16 mouse cellular contexts compared by ENCODE assay signal in genomic region chr5:36339283-36339682, GRCm38 (mm10). TPM values are rescaled to one million over a fixed set of nuclear protein-coding genes. Genes with fewer than 3 reads are reported as not detected.
DNase-seq lines count a peak whose midpoint lies in the region; ATAC-seq and TF ChIP-seq lines count a peak whose summit lies in the region.
"Had no signal": no experiment of that assay in that cellular context is flagged by ENCODE, and none has a peak within 500 bp of the region (broad histone marks: within the 10 kb centered on the region; RNA-seq: fewer than 3 reads in every experiment).

No protein-coding gene starts in this region.

- H3K4me1 ChIP-seq in heart, embryonic 14.5 days (ENCODE audit: control insufficient read depth in 2 of 2, insufficient read depth in 2 of 2, low read length in 2 of 2), result peaks cover 2 to 18% of the 10 kb centered on the region in 2 experiments; a peak in 1 of 4 replicates
- peaks cover 51% of the 10 kb centered on the region for H3K4me1 ChIP-seq in embryonic facial prominence, embryonic 13.5 days
- peaks cover 36% of the 10 kb centered on the region for H3K4me1 ChIP-seq in hindbrain, embryonic 12.5 days
- H3K4me1 ChIP-seq in midbrain, embryonic 14.5 days (ENCODE audit: control insufficient read depth, insufficient read depth, low read length), result peaks cover 29% of the 10 kb centered on the region
- H3K4me1 ChIP-seq in thymus, adult 2 months (replicated peaks; ENCODE audit: control insufficient read depth, insufficient read depth, low read length), result no peaks in the 10 kb centered on the region

- no peak overlapping the region for H3K4me2 ChIP-seq in heart, embryonic 14.5 days (ENCODE audit: low read length)
- H3K4me2 ChIP-seq in embryonic facial prominence, embryonic 13.5 days, result no peak overlapping the region
- no peak overlapping the region for H3K4me2 ChIP-seq in hindbrain, embryonic 12.5 days (replicated peaks)
- no peak overlapping the region for H3K4me2 ChIP-seq in midbrain, embryonic 14.5 days (ENCODE audit: low read length)

- no peak overlapping the region for H3K27ac ChIP-seq in heart, embryonic 14.5 days (replicated peaks in 1 of 2; ENCODE audit: control insufficient read depth in 1 of 2, insufficient read depth in 1 of 2, low read depth in 2 of 2, low read length in 2 of 2)
- H3K27ac ChIP-seq in embryonic facial prominence, embryonic 13.5 days, result peak overlapping the region; percentile 87
- H3K27ac ChIP-seq in hindbrain, embryonic 12.5 days, result peak overlapping the region; percentile 78
- peak overlapping the region; percentile 70 for H3K27ac ChIP-seq in midbrain, embryonic 14.5 days (replicated peaks; ENCODE audit: low read depth, low read length)
- no peak overlapping the region for H3K27ac ChIP-seq in thymus, adult 2 months (ENCODE audit: control insufficient read depth, insufficient read depth, low read length)
- H3K27ac ChIP-seq: left cerebral cortex, adult 2 months had no signal

- DNase-seq in heart, adult 8-10 months (ENCODE audit: low spot score), result no peak
- DNase-seq in midbrain, embryonic 14.5 days, result peak; percentile 64
- no peak for DNase-seq in kidney, postnatal 25 days
- DNase-seq in thymus, adult 2 months, result no peak
- DNase-seq: B cell, adult 2 months; cerebellum, adult 11-12 months; heart, adult 11 months; kidney, adult 9 months; liver; lung, adult 18-20 months; right cerebral cortex, postnatal 25 days had no signal

- ATAC-seq in heart, embryonic 14.5 days (ENCODE audit: insufficient number of reproducible peaks, insufficient read depth, low FRiP score, low read depth), result no peak
- no peak for ATAC-seq in embryonic facial prominence, embryonic 13.5 days (ENCODE audit: insufficient number of reproducible peaks, insufficient read depth, low FRiP score, low TSS enrichment, low read depth)
- peak; percentile 53 for ATAC-seq in hindbrain, embryonic 12.5 days (ENCODE audit: low FRiP score)
- ATAC-seq in midbrain, embryonic 14.5 days (ENCODE audit: low FRiP score, low TSS enrichment), result no peak
- ATAC-seq in CD4-positive, CD25-positive, alpha-beta regulatory T cell, adult 4 months, result no peak

- no peaks in the 10 kb centered on the region for H3K27me3 ChIP-seq in heart, embryonic 14.5 days (ENCODE audit: control insufficient read depth, insufficient read depth, low read length)
- H3K27me3 ChIP-seq in embryonic facial prominence, embryonic 13.5 days, result no peaks in the 10 kb centered on the region
- no peaks in the 10 kb centered on the region for H3K27me3 ChIP-seq in hindbrain, embryonic 12.5 days
- no peaks in the 10 kb centered on the region for H3K27me3 ChIP-seq in midbrain, embryonic 14.5 days (ENCODE audit: control insufficient read depth, insufficient read depth, low read length)
- H3K27me3 ChIP-seq in thymus, adult 2 months (ENCODE audit: control insufficient read depth, insufficient read depth, low read length), result no peaks in the 10 kb centered on the region

- TF ChIP-seq POLR2A in thymus, adult 2 months (IDR thresholded peaks at IDR 0.05; ENCODE audit: control insufficient read depth, extremely low read depth, insufficient read depth, low read length, poor library complexity), result no peak

- TF ChIP-seq CTCF in thymus, adult 2 months (IDR thresholded peaks at IDR 0.05; ENCODE audit: borderline replicate concordance, control insufficient read depth, extremely low read depth, insufficient read depth, low read length, poor library complexity), result no peak

- 80% methylated on average over 3 of the region's 3 CpGs for WGBS in heart, embryonic 14.5 days
- 43% methylated on average over 3 of the region's 3 CpGs for WGBS in embryonic facial prominence, embryonic 13.5 days
- 33% methylated on average over 3 of the region's 3 CpGs for WGBS in hindbrain, embryonic 12.5 days
- 36% methylated on average over 3 of the region's 3 CpGs for WGBS in midbrain, embryonic 14.5 days
- 90% methylated on average over 3 of the region's 3 CpGs for WGBS in thymus, adult 2 months

- 0 out of 2 replicates have a peak overlapping the region, but pooled peaks have one; percentile 16 for H3K9ac ChIP-seq in heart, embryonic 14.5 days (ENCODE audit: low read length)
- no peak overlapping the region for H3K9ac ChIP-seq in embryonic facial prominence, embryonic 13.5 days
- no peak overlapping the region for H3K9ac ChIP-seq in hindbrain, embryonic 12.5 days
- H3K9ac ChIP-seq in midbrain, embryonic 14.5 days (replicated peaks; ENCODE audit: low read length), result no peak overlapping the region

- H3K4me3 ChIP-seq in heart, embryonic 14.5 days (ENCODE audit: control insufficient read depth in 1 of 2, insufficient read depth in 1 of 2, low read depth in 1 of 2, low read length in 2 of 2), result no peak overlapping the region
- no peak overlapping the region for H3K4me3 ChIP-seq in embryonic facial prominence, embryonic 13.5 days
- H3K4me3 ChIP-seq in hindbrain, embryonic 12.5 days, result no peak overlapping the region
- H3K4me3 ChIP-seq in midbrain, embryonic 14.5 days (replicated peaks; ENCODE audit: low read depth, low read length), result no peak overlapping the region
- H3K4me3 ChIP-seq in thymus, adult 2 months (ENCODE audit: control insufficient read depth, insufficient read depth, low read length), result no peak overlapping the region
- H3K4me3 ChIP-seq: left cerebral cortex, adult 2 months had no signal

- H3K9me3 ChIP-seq in heart, embryonic 14.5 days (ENCODE audit: control insufficient read depth, low read length), result no peaks in the 10 kb centered on the region
- H3K9me3 ChIP-seq in embryonic facial prominence, embryonic 13.5 days, result no peaks in the 10 kb centered on the region
- H3K9me3 ChIP-seq in hindbrain, embryonic 12.5 days (replicated peaks), result no peaks in the 10 kb centered on the region
- H3K9me3 ChIP-seq in midbrain, embryonic 14.5 days (ENCODE audit: control insufficient read depth, low read length), result no peaks in the 10 kb centered on the region

- no peaks in the 10 kb centered on the region for H3K36me3 ChIP-seq in heart, embryonic 14.5 days (ENCODE audit: control insufficient read depth, insufficient read depth, low read length)
- no peaks in the 10 kb centered on the region for H3K36me3 ChIP-seq in embryonic facial prominence, embryonic 13.5 days
- no peaks in the 10 kb centered on the region for H3K36me3 ChIP-seq in hindbrain, embryonic 12.5 days
- no peaks in the 10 kb centered on the region for H3K36me3 ChIP-seq in midbrain, embryonic 14.5 days (ENCODE audit: control insufficient read depth, insufficient read depth, low read length)
- H3K36me3 ChIP-seq in thymus, adult 2 months (ENCODE audit: control insufficient read depth, insufficient read depth, low read length), result no peaks in the 10 kb centered on the region

RNA-seq across cellular contexts. Expression of gene Sorcs2, which starts 58.7 kb away (rescaled TPM):
- polyA plus RNA-seq in heart, embryonic 14.5 days (2014; fragmentation: Nextera tagmentation; extraction: Ambion mirVana), result 9.9 and 10.3 TPM in 2 replicates
- total RNA-seq in heart, adult 8-10 months (2022), result 1 to 10 TPM; 5.0 to 9.4 (median 7.6) TPM
- polyA plus RNA-seq in embryonic facial prominence, embryonic 13.5 days (2015; fragmentation: Nextera tagmentation; extraction: Ambion mirVana), result 13.1 and 14.8 TPM in 2 replicates
- 17.2 and 17.5 TPM in 2 replicates for polyA plus RNA-seq in hindbrain, embryonic 12.5 days (2016; fragmentation: Nextera tagmentation; extraction: Ambion mirVana)
- 14.5 and 15.1 TPM in 2 replicates for polyA plus RNA-seq in midbrain, embryonic 14.5 days (2014; fragmentation: Nextera tagmentation; extraction: Ambion mirVana)
- 1 to 10 TPM; 4.5 to 4.7 TPM for polyA plus RNA-seq in CD4-positive, CD25-positive, alpha-beta regulatory T cell, adult 4 months (2017; shearing (Covaris generic))
- polyA plus RNA-seq in thymus, adult 2 months (2012; rRNA removed), result 5.7 TPM in 2 replicates

Comparison
In these comparisons a context has a peak if more than half of its experiments do, and no peak if none do; other contexts are left out.
1. H3K27ac ChIP-seq: peak in embryonic facial prominence, embryonic 13.5 days (single experiment), hindbrain, embryonic 12.5 days (single experiment) and midbrain, embryonic 14.5 days (single experiment); none in heart, embryonic 14.5 days (0 of 2) and thymus, adult 2 months (single experiment).